Mouse (Mus musculus): Measurements from ENCODE around the gene Stxbp6.
"Not testable (repeated sequence)": the region's sequence is repeated elsewhere in the genome, so short reads cannot be mapped to it uniquely, and the experiment has no call there.

DNA sequence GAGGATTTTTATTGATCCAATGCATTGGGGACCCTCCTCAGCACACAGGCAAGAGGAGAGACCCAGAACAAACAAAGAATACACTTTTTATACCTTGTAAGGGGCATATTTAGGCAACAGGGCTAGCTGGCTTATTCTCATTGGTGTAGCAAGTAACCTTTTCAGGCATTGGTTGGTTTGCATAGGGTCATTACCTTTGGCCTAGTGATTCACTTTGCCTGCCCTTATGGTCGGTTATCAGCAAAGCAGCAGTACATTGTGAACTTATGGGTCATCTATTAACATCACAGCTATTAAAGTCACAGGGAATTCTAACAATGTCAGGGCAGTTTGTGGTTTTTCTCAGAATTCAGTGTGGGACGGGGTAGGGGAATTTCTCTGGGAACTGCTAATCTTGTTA lies 28.4 kb upstream of the Stxbp6 start:
- TF ChIP-seq TAL1, GATA1 (IDR thresholded peaks at IDR 0.05; ENCODE audit: low read length): not testable (repeated sequence)

Data from erythroblast, embryonic 14.5 days (primary cell).